Mouse (Mus musculus) thymus, postnatal 14 days (tissue): ENCODE results near the gene Sh3bp5.

Experiments used
- DNase-seq: peaks from one replicate; pipeline ENCODE4 v3.0.0; 2021

Sh3bp5 gene

DNA sequence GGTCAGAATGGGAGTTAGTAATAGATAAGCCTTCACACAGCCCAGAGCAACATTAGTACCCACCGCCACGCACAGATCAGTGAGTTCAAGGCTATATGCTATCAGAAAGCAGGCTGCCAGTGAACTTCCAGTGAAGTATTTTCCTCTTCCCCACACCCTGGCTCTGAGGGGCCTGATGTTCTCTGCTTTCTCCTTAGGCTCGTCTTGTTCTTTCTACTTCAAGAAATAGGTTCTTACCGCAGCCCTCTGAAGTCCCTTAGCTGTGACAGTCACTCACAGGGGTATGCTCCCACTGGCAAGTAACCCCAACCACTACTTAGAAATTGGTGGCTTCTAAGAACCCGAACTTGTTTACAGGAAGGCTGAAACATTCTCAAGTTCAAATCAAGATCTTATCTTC, 2.8 kb downstream of the Sh3bp5 start:
- peak; percentile 43 for DNase-seq

DNA sequence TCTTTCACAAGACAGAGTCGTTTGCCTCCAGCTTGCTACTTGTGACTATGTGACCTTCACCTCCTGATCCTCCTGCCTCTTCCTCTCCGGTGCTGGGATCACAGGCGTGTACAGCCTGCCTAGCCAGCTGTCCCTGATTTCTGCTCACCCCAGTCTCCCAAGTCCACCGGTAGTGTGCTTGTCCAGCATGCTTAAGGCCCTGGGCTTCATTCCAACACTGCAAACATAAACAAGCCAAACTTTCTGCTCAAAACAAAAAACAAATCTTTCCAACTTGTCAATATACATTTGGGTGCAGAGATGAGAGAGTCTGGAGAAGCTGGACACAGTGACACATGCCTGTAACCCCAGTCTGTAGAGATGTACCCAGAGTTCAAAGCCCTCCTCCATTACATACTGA, 3.5 kb downstream of the Sh3bp5 start:
- DNase-seq = no peak

DNA sequence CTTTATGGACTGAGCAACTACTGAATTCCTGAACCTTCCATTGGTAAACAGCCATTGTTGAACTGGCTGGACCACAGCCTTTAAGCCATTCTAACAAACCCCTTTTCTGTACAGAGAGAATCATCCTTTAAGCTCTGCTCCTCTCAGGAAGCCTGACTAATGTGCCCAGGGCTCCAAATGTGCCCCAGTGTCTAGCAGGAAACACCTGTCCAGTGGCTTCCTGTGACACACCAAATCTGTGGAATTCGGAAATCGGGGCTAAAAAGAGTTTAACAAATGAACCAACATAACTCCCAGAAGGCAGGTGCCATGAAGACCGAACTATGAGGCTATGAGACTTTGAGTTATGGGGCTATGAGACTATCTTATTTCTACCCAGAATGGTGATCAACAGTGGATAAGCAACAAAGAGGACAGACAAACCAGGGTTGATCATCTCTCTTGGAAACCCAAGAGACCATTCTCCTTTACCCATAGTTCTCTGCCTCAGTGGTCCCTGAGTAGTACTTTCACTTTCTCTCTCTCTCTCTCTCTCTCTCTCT, 4.0 kb downstream of the Sh3bp5 start:
- DNase-seq = no peak

DNA sequence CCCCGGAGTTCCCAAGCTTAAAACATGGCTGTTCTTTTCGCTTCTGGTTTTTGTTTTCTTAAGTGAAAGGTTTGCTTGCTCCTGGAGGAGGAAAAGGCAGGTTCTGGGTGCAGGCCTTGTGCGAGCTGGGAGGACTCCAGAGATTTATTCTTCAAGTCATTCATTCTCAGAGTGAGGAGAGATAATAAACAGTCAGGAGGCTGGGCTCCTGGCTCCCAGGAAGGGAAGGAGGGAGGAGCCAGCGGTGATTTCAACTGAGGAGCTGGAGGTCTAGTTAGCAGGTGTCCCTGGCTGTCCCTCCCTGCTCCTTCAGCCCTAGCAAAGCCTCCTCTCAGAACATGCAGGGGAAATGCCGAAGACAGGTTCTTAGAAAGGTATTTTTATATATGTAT, 6.9 kb downstream of the Sh3bp5 start:
- no peak for DNase-seq

DNA sequence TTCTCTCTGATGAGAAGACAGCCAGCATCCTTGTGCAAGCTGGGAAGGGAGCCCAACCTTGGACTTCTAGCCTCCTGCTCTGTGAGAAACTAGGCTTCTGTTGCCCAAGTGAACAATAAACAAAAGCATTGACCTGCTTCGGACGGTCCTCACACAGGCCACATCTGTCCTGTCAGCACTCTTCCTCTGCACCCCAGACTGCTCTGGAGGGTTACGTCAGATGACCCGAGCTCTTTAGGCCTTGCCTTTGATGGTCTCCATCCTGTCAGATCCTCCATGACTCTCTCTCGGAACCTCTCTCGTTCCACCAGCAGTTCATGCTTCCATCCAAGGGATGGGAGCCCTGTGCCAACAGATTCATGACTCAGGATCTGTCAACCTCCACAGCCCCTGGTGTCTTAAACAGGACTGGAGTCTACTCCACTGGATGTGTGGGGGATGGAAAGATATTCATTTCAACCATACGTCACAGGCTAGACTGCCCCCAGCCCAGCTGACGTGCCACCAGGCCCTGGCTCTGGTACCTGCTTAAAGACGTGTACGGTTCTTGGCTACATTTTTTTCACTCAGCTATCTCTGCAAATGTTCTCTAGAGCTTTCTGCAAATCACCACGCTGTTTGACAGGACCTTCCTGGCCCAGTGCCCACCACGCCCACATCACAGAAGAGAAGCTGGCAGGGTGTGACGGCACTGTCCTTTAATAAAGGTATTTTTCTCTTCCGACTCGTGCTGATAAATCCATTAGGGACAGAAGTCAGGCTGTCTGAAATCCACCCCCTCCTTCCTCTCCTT, 7.5 kb downstream of the Sh3bp5 start:
- DNase-seq = no peak

DNA sequence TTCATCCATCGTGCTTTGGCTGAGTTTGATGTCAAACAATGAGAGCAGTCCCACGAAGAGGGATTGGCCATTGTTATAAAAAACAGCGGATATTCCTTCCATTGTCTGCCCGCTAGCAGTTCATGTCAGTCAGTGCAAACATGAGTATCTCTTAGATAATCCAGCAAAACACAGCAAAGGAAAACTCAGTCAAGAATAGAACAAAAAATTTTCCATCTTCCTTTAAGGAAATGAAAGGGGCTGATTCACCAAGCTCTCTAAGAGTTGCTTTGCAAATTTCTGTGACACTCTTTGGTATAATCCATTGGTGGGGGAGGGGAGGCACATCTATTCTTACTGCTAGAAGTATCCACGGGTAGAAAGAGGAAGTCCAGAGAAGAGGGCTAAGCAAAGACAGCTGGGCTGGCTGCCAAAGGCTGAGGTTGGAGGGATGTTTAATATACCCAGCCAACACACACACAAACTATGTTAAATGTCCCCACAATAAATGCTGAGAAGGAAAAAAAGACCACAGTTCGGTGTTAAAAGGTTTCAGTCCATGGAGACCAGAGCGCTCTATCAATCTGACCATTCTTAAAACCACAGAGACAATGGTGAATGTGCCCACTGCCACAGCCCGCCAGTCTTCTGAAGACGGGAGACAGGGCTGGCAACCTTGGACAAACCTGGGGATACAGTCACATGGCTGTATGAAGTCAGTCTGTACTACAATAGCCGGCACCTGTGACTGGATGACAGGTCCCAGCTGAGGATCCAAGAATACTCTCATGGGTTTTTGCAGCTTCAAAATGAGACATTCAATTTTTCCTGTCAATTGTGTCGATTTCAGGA, 12.7 kb downstream of the Sh3bp5 start:
- no peak for DNase-seq

DNA sequence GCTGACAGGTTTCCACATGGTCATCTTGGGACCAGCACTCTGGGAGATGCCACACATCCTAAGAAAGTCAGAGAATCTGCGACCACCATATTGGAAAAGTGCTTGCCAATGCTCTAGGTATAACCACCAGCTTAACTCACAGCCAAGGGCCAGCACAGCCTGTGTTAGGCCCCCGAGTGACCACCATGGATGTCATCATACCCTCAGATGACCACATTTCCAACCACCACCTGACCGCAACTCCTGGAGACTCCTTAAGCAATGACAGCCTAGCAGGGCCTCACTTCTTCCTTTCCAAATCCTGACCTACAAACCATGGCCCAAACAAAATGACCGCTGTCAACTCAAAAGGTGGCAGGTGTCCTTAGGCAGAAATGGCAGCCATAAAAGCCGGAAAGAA, 13.5 kb downstream of the Sh3bp5 start:
- no peak for DNase-seq

DNA sequence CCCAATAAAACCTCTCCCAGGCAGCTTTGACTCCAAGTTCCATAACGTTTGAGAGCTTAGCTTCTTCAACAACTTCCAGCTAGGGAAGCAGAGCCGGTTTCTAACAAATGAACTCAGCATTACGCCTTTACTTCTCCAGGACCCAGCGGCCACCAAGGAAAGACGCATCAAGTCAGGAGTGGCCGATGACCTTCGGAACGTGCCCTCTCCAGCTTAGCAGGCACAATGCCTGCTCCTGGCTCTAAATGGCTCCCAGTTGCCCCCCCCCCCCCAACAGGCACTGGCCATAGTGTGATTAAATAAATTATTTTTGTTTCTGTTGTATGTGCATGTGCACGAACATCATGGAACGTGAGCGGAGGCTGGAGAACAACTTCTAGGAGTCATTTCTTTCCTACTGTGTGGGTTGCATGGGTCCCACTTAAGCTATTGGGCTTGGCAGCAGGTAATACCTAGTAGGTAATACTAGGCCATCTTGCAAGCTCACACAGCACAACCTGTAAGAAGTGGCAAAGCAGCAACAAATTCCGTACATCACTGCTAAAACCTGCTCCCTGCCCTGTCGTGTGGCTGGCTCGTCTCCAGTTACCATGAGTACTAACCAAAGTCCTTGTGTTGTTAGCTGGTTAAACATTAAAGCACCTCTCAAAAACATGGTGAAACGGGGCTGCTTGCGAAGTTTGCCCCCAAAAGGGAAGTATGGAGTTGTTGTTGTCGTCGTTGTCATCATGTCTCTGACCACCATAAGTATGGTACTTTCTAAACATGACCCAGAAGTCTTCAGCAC, 14.2 kb downstream of the Sh3bp5 start:
- no peak for DNase-seq

DNA sequence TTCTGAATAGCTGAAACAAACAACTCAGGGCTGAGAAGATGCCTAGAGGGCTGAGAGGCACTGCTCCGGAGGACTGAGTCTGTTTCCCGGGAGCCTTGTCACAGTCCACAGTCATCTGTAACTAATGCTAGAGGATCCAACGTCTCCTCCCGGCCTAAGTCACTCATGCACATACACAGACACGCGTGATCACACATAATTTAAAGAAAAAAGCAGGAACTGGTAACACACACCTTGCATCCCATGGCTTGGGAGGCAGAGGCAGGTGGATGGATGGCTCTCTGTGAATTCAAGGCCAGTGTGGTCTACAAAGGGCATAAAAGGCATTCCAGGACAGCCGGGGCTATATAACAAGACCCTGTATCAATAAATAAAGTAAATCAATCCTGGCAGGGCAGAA, 14.9 kb downstream of the Sh3bp5 start:
- DNase-seq = no peak

DNA sequence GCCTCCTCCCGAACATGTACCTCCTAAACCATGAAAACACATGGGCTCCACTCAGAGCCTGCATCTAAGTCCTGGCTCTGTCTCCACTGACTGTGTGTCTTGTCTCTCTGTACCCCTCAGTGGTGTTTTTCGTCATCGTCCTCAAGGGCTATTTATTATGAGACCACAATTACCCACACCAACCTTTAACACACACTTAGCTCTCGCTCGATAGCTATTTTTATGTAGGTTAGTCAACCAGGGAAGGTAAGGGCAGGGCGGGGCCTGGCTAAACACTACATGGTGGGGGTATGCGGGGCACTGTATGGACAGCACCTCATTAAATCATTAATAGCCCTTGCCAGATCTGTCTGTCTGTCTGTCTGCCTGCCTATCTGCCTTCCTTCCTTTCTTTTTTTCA, 15.3 kb downstream of the Sh3bp5 start:
- DNase-seq = no peak

DNA sequence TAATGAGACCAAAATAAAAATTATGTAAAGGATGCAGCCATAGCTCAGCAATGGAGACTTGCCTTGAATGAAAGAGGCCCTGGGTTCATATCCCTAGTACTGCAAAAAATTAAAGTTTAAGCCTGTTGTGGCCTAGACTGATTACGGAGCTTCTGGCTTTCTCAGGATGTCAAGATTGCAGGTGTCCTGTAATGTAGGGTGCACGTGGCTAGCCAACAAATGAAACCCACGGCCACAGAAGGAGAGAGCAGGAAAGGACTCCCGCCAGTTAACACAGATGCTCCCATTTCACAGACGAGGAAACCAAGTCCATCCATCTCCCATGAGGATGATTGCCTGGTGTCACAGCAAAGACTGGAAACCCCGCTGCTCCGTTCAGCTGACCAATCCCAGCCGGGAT, 15.7 kb downstream of the Sh3bp5 start:
- DNase-seq = no peak

DNA sequence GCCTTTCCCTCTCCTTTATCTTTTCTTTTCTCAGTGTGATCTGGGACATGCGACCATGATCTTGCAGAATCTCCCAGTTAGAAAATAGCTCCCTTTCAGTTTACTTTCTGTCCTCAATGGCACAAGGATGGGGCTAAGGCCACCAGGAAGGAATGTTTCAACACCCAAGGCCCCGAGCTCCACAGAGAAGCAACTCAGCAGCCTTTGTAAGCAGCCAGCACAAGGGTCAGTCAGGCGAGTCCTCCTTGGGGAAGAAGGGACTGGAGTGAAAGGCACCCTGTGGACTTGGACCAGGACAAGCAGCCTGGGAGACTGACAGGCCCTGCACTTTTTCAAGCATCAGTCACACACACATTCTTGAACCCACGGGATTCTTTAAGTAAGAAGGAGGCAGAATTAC, 16.6 kb downstream of the Sh3bp5 start:
- DNase-seq = no peak

DNA sequence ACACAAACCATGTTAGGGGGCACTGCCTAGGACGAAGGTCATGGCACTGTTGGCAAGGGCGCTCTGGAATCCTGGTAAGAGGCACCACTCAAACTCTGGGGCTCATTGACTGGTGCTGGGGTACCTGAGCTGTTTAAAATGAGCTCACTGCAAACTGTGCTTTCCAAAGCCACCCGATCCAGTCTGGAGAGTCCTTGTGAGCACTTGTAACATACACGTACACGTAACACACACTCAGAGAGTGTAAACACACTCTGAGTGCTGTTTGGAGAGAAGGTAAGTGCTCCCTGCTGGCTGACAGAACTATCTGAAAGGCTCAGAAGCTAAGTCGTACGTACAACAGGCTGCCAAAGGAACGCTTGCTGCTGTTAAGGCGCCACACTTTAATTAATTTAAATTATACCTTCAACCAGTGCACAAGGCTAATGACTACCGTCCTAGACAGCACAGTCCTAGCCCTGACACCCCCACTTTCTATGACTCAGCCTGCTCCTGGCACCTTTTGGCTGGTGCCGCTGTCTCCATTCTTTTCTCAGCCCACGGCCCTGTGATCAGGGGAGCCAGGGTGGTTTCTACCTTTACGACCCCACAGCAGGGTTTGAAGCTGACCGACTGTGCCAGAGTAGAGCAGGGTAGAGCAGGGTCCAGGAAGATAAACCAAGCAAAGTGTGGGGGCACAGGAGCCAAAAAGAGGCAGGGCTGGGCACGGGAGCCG, 18.9 kb downstream of the Sh3bp5 start:
- no peak for DNase-seq

DNA sequence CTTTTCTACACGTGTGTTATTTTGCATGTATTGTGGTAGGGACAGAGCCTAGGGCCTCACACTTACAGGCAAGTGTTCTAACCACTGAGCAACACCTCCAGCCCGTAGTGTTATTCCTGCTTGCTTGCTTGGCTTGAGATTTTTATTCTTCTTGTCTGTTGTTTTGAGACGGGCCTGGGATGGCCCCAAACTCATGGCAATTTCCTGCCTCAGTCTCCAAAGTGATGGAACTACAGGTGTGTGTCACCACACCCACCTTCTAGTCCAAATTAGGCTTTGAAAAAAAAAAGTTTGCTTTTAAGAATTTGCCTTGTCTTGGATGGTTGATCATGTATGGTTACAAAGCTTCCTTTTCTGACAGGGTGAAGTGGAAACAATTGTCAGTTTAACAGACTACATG, 19.5 kb downstream of the Sh3bp5 start:
- no peak for DNase-seq

DNA sequence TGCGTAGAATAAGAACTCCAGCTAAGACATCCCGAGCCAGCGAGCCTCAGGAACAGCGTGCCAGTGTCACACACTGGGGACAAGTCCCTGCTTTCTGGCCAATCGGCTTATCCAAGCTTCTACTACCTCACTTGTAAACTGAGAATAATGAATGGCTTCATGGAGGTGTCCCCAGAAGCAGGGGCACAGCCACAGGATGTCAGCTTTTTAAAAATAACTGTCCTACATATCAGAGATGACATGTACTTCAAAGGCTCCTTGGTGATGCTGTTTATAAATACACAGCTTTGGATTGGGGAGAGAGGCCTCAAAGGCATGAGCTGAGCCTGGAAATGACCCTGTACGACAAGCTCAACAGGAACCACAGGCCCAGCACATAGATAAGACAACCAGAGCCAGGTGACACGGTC, 20.9 kb downstream of the Sh3bp5 start:
- DNase-seq = no peak

DNA sequence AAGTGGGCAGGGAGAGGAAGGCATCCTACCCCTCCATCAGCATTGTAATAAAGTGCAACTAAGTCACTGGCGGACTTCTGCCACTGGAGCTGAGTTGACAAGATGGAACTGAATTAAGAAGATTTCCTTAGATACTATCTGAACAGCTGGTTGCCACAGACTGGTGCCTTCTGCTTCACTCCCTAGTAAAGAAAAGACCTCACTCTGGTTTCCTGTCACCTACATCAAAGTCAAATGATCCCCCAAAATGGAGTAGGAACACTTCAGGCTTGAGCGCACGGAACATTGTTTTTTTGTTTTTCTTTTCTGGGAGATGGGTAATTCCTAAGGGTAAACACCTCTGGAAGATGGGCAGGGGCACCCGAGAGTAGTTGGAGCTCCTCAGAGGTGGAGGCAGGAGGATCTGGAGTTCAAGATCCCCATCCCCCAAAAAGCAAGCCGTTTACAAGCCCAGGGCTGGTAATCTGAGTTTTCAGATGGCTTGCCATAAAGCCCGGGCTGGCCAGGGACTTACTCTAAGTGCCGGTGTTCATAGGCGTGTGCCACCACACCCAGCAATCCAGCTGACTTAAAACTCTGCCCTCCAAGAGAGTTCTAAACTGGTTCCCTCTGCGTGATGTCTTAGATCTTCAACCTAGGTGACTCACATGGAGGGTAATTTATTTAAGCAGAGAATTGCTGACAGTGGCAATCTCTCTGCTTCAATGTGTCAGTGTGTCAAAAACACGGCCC, 21.5 kb downstream of the Sh3bp5 start:
- peak; percentile 32 for DNase-seq

DNA sequence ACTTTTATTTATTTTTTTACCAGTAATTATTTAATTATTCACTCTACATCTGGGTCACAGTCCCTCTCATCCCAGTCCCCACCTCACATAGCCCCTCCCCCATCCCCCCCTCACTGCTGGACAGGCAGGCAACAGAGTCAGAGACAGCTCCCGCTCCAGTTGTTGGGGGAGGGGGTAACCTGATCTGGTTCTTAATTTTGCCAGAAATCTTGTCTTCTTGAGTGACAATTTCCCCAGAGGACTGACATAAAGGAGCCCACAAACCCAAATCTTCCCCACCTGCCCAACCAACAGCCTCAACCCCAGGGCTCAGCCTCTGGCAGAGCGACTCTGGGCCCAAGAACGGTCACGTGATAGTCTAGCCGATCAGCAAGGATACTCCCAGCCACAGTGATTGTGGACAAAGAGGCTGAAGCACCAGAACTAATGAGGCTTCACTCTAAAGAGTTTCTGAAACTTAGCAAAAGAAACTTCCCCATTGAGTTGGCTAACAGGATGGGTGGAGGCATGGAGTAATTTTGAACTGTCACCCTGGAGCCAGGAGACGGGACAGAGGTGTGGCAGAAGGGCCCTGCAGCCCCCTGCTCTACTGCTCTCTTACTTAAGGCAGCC, 22.3 kb downstream of the Sh3bp5 start:
- DNase-seq = no peak

DNA sequence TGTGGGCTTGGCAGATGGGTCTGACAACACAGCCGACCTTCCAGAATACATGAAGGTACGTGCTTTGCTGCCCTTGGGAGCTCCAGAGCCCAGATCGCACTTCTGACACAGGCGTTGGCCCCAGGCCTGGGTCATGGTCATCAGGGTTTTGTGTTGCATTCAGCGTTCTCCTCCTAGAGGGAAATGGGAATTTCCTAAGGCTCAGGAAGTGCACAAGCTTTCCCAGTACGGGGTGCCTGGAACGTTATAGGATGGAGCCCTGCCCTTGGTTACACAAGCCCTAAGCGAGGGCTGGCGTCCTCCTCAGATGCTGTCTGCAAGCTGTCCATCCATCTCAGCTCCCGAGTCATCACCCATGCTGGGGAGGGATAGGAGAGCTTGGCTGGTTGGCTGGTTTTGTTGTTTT, 23.2 kb downstream of the Sh3bp5 start:
- DNase-seq = no peak

DNA sequence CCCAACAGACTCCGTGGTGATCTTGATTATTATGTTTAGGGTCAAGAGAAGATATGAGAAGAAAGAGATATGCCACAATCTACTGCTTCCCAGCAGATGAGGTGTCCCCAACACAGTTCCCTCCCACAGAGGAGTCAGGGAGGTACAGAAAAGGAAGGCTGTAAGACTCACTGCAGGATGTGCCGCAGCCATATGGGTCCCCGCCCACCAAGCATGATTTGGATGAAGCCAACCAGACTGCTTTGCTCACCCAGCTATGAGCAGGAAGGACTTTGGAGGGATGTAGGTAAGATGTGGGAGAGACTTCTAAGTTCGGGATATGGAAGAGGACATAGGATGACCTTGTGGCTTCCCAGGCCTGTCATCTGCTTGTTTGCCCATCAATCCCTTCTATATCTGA, 25.1 kb downstream of the Sh3bp5 start:
- DNase-seq = no peak

DNA sequence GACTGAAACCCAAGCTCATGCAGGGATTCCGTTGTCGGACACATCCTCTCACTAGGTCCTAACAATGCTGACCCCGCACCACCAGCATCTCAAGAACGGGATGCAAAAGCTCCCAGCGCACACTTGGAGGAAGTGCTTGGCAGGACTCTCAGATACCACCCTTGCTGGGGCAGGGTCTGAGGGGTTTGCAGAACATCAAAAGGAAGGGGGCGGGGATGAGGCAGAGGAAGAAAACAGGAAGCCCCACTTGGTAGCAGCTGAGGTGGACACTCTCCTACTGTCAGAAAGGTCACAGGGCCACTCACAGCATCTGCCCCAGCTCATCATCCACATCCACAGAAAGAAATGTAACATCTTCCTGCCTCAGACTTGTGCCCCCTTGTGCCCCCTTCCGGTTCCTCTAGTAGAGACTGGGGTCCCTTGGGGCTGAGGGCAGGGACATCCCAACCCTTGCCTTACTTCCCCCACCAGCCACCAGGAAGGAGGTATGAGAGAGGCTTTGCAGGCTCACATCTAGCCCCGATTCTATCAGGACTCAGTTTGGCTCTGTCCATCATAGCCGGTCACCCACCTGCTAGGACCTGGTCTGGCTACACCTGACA, 25.7 kb downstream of the Sh3bp5 start:
- DNase-seq = no peak

DNA sequence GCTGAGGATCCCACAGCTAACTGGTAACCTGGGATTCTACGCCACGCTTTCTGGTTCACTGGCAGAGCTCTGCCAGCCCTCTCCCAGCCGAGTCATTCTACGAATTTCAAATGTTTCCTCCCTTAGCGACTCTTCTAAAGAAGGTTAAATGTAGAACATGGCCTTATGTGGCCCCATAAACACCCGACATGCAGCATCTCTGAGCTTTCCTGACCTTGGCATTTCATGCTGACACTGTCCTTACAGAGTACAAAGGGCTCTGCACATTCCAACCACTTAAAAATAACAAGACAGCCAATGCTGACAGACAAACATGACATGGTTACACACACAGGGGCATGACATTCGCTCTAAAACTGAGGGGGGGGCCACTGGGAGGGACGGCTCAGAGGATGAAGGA, 27.2 kb downstream of the Sh3bp5 start:
- no peak for DNase-seq
